Comparison of ENCODE assay signal across 8 mouse cellular contexts in genomic region chr5:134098976-134099375, GRCm38 (mm10). TPM values are rescaled to one million over a fixed set of nuclear protein-coding genes. Genes with fewer than 3 reads are reported as not detected.
DNase-seq lines count a peak whose midpoint lies in the region; ATAC-seq and TF ChIP-seq lines count a peak whose summit lies in the region.

No protein-coding gene starts in this region.

- H3K4me1 ChIP-seq in E14TG2a.4 (replicated peaks; ENCODE audit: low read depth, low read length) = peaks cover 39% of the 10 kb centered on the region
- H3K4me1 ChIP-seq in embryonic fibroblast, embryonic 13.5 days (ENCODE audit: control insufficient read depth, insufficient read depth, low read length) = peaks cover 12% of the 10 kb centered on the region; the same call in 1 of the 2 replicates
- H3K4me1 ChIP-seq in hindbrain, embryonic 15.5 days (replicated peaks) = peaks cover 39% of the 10 kb centered on the region
- peaks cover 42% of the 10 kb centered on the region for H3K4me1 ChIP-seq in limb, embryonic 10.5 days

- H3K4me2 ChIP-seq in hindbrain, embryonic 15.5 days = peak overlapping the region; percentile 92
- H3K4me2 ChIP-seq in myocyte (ENCODE audit: low read depth) = peak overlapping the region; percentile 96

- TF ChIP-seq POLR2A in embryonic fibroblast, embryonic 13.5 days (IDR thresholded peaks at IDR 0.05; ENCODE audit: low read depth, low read length) = no peak
- TF ChIP-seq POLR2A in myocyte (IDR thresholded peaks at IDR 0.05; ENCODE audit: insufficient read length, low read depth) = no peak

- peak; percentile 24; the same call in 1 of the 2 replicates for ATAC-seq in hindbrain, embryonic 15.5 days (ENCODE audit: low FRiP score, low read depth)

- H3K36me3 ChIP-seq in E14TG2a.4 (ENCODE audit: insufficient read depth, low read length) = no peaks in the 10 kb centered on the region
- 0 out of 2 replicates have a peak, but pooled peaks cover 4% of the 10 kb centered on the region for H3K36me3 ChIP-seq in hindbrain, embryonic 15.5 days
- no peaks in the 10 kb centered on the region for H3K36me3 ChIP-seq in limb, embryonic 10.5 days
- no peaks in the 10 kb centered on the region for H3K36me3 ChIP-seq in myocyte (ENCODE audit: control insufficient read depth, insufficient read depth)

- WGBS in hindbrain, embryonic 15.5 days = under 1% methylated on average over 17 of the region's 17 CpGs
- 2% methylated on average over 17 of the region's 17 CpGs for WGBS in limb, embryonic 10.5 days

- H3K4me3 ChIP-seq in E14TG2a.4 (replicated peaks; ENCODE audit: low read length) = peak overlapping the region; percentile 89
- H3K4me3 ChIP-seq in embryonic fibroblast, embryonic 13.5 days (ENCODE audit: insufficient read depth, low read length) = peak overlapping the region; percentile 48
- H3K4me3 ChIP-seq in hindbrain, embryonic 15.5 days = peak overlapping the region; percentile 89
- peak overlapping the region; percentile 86 for H3K4me3 ChIP-seq in limb, embryonic 10.5 days
- H3K4me3 ChIP-seq in myocyte = peak overlapping the region; percentile 44

- peak overlapping the region; percentile 80 for H3K9ac ChIP-seq in hindbrain, embryonic 15.5 days

- no peak for TF ChIP-seq CTCF in E14TG2a.4 (conservative IDR thresholded peaks at IDR 0.05; ENCODE audit: low read length)
- TF ChIP-seq CTCF in embryonic fibroblast, embryonic 13.5 days (IDR thresholded peaks at IDR 0.05; ENCODE audit: borderline replicate concordance, insufficient read depth, low read length) = no peak

- peak overlapping the region; percentile 56 for H3ac ChIP-seq in myocyte (ENCODE audit: control insufficient read depth, insufficient read length)

- H3K79me2 ChIP-seq in myocyte (ENCODE audit: control insufficient read depth, insufficient read depth) = no peaks in the 10 kb centered on the region

- H3K27me3 ChIP-seq in E14TG2a.4 (ENCODE audit: insufficient read depth, low read length) (peaks cover 17% of the 10 kb centered on the region; the same call in 1 of the 2 replicates), myocyte (ENCODE audit: control insufficient read depth, insufficient read depth, insufficient read length) (no peaks in the 10 kb centered on the region)
- no peaks in the 10 kb centered on the region for H3K27me3 ChIP-seq in hindbrain, embryonic 15.5 days
- H3K27me3 ChIP-seq in limb, embryonic 10.5 days (ENCODE audit: low read depth, poor library complexity, severe bottlenecking) = 0 out of 2 replicates have a peak, but pooled peaks cover 11% of the 10 kb centered on the region

- no peak overlapping the region for H3K27ac ChIP-seq in embryonic fibroblast, embryonic 13.5 days (ENCODE audit: insufficient read depth, low read length)
- peak overlapping the region; percentile 92 for H3K27ac ChIP-seq in hindbrain, embryonic 15.5 days (replicated peaks)
- H3K27ac ChIP-seq in limb, embryonic 10.5 days = peak overlapping the region; percentile 89

- peak; percentile 50 for DNase-seq in cerebellum, adult 11-12 months
- DNase-seq in cerebellum, adult 8-10 months = no peak
- no peak for DNase-seq in limb, embryonic 10.5 days (ENCODE audit: low spot score)
- DNase-seq in thymus, postnatal 36 days = peak; percentile 33 to 35

- H3K9me3 ChIP-seq in E14TG2a.4 (ENCODE audit: low read length) = no peaks in the 10 kb centered on the region
- H3K9me3 ChIP-seq in hindbrain, embryonic 15.5 days = no peaks in the 10 kb centered on the region
- H3K9me3 ChIP-seq in limb, embryonic 10.5 days (replicated peaks) = no peaks in the 10 kb centered on the region

TF ChIP-seq in myocyte, 11 proteins besides CTCF, POLR2A, EP300 and RAD21:
- TF ChIP-seq REST (IDR thresholded peaks at IDR 0.05; ENCODE audit: insufficient read depth, insufficient read length) (no peak), CEBPB (IDR thresholded peaks at IDR 0.05; ENCODE audit: insufficient read depth, poor library complexity, severe bottlenecking) (no peak), MYOG (IDR thresholded peaks at IDR 0.05; ENCODE audit: control insufficient read depth in 1 of 3, insufficient read depth in 1 of 3, insufficient read length in 2 of 3, low read depth in 2 of 3) (no peak), TCF12 (IDR thresholded peaks at IDR 0.05; ENCODE audit: insufficient read depth, poor library complexity, severe bottlenecking) (no peak), MAX (IDR thresholded peaks at IDR 0.05; ENCODE audit: low read depth) (no peak), TCF3 (IDR thresholded peaks at IDR 0.05; ENCODE audit: insufficient read length, low read depth) (no peak), SRF (IDR thresholded peaks at IDR 0.05; ENCODE audit: control insufficient read depth, insufficient read length, low read depth) (no peak), MYOD1 (IDR thresholded peaks at IDR 0.05; ENCODE audit: control insufficient read depth in 1 of 3, insufficient read length in 2 of 3, low read depth in 2 of 3) (no peak), USF1 (IDR thresholded peaks at IDR 0.05; ENCODE audit: low read depth) (no peak), E2F4 (IDR thresholded peaks at IDR 0.05; ENCODE audit: insufficient read depth) (no peak), POLR2AphosphoS2 (IDR thresholded peaks at IDR 0.05; ENCODE audit: insufficient read length, low read depth) (no peak)
TF ChIP-seq in myocyte: peak in this region for 0.

RNA-seq across cellular contexts. Expression of gene Castor2, which starts 0.5 kb away (rescaled TPM):
- polyA plus RNA-seq in embryonic fibroblast, embryonic 13.5 days (2011; ENCODE audit: insufficient read length, low read depth, missing spikeins) = 12.3 and 14.0 TPM in 2 replicates
- polyA plus RNA-seq in hindbrain, embryonic 15.5 days (2015; fragmentation: Nextera tagmentation; extraction: Ambion mirVana) = 26.6 and 27.5 TPM in 2 replicates
- polyA plus RNA-seq in limb, embryonic 10.5 days (2016; fragmentation: Nextera tagmentation; extraction: Ambion mirVana) = 6.4 and 10.6 TPM in 2 replicates
- 7.3 TPM for polyA plus RNA-seq in myocyte (2012; fragmentation: generic; extraction: Trizol)

Comparison
In these comparisons a context has a peak if more than half of its experiments do, and no peak if none do; other contexts are left out.
1. DNase-seq: peak in cerebellum, adult 11-12 months (single experiment) and thymus, postnatal 36 days (2 of 2); none in cerebellum, adult 8-10 months (single experiment) and limb, embryonic 10.5 days (single experiment).
2. Peak in every context shown above with its lines, with median percentiles within 50 percentile points of each other: H3K4me3 ChIP-seq.